21 mouse cellular contexts compared by ENCODE assay signal in the genomic region with DNA sequence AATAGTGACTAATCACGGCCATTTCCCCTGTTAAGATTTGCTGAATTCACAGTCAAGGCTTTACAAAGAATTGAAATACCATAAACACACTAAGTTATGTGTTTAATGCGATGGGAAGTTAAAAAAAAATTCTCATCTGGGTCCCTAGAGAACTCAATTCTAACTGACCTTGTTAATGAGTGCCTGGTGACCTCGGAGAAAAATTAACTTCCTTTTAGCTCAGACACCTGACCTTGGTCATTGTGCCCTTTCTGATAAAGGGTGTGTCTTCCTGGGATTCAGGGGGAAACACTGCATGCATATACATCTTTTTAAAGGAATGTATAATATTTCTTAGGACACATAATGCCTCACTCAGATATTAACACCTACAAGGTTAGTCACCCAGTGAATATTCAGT.
"Had no signal": no experiment of that assay in that cellular context is flagged by ENCODE, and none has a peak within 500 bp of the region (broad histone marks: within the 10 kb centered on the region; RNA-seq: fewer than 3 reads in every experiment).

No protein-coding gene starts in this region.

- H3K27ac ChIP-seq: limb, embryonic 12.5 days; limb, embryonic 15.5 days; liver, embryonic 14.5 days; macrophage; midbrain, embryonic 12.5 days; midbrain, embryonic 15.5 days; neural tube, embryonic 12.5 days; stomach, postnatal 0 days had no signal

- H3K4me3 ChIP-seq: limb, embryonic 12.5 days; limb, embryonic 15.5 days; midbrain, embryonic 12.5 days; midbrain, embryonic 15.5 days; neural tube, embryonic 12.5 days; neural tube, embryonic 15.5 days had no signal

- H3K9ac ChIP-seq: limb, embryonic 12.5 days; limb, embryonic 15.5 days; liver, embryonic 14.5 days; liver, postnatal 0 days; lung, embryonic 14.5 days; midbrain, embryonic 12.5 days; midbrain, embryonic 15.5 days; neural tube, embryonic 12.5 days; neural tube, embryonic 15.5 days had no signal

- DNase-seq: kidney, adult 18-20 months; kidney, postnatal 4 days; left cerebral cortex, postnatal 4 days; liver, postnatal 0 days; lung, embryonic 14.5 days; right cerebral cortex, adult 18-20 months; right cerebral cortex, postnatal 14 days; right cerebral cortex, postnatal 4 days; thymus, adult 2 months; thymus, postnatal 25 days had no signal

- H3K9me3 ChIP-seq: limb, embryonic 12.5 days; limb, embryonic 15.5 days; midbrain, embryonic 12.5 days; midbrain, embryonic 15.5 days; neural tube, embryonic 12.5 days; neural tube, embryonic 15.5 days had no signal

- H3K4me2 ChIP-seq: limb, embryonic 12.5 days; limb, embryonic 15.5 days; liver, embryonic 11.5 days; lung, embryonic 14.5 days; midbrain, embryonic 12.5 days; midbrain, embryonic 15.5 days; neural tube, embryonic 12.5 days; neural tube, embryonic 15.5 days had no signal

- H3K27me3 ChIP-seq: limb, embryonic 12.5 days; limb, embryonic 15.5 days; midbrain, embryonic 15.5 days; neural tube, embryonic 12.5 days; neural tube, embryonic 15.5 days had no signal

- H3K36me3 ChIP-seq: midbrain, embryonic 12.5 days; midbrain, embryonic 15.5 days; neural tube, embryonic 12.5 days; neural tube, embryonic 15.5 days had no signal

- ATAC-seq: liver, postnatal 0 days; lung, postnatal 0 days; midbrain, embryonic 15.5 days had no signal
